Mouse (Mus musculus): ENCODE measurements around the gene Tbc1d22a. TPM values are rescaled to one million over a fixed set of nuclear protein-coding genes. Genes with fewer than 3 reads are reported as not detected.
A peak's percentile ranks its signal among the peaks of the same experiment; 100 is the strongest.

Tbc1d22a gene
- polyA plus RNA-seq, 1 experiment from 2014 or later = 13.7 TPM

DNA sequence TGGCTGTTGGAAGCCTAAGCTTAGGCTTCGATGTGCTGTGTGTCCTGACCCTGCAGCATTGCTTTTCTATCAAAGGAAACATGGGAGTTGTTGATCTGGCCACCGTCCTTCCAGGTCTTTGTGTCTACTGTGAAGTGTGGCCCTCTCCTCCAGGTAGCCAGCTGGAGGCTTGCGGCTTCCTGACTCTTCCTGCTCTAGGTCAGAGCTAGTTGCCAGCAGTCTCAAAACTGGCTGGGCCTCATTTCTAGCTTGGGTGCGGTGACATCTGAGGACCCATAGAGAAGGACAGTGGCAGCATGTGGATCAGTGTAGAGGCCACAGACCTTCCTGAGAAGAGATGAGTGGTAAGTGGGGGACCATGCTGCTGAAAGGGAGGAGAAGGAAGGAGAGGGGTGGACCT is 120.0 kb downstream of the Tbc1d22a start:
- no peaks in the 10 kb centered on the region for H3K27me3 ChIP-seq
- H3K4me3 ChIP-seq = no peak overlapping the region
- ATAC-seq (ENCODE audit: low FRiP score, low read depth) = no peak
- H3K4me1 ChIP-seq = peaks cover 19% of the 10 kb centered on the region
- no peaks in the 10 kb centered on the region for H3K9me3 ChIP-seq
- no peak overlapping the region for H3K27ac ChIP-seq (replicated peaks)
- no peak overlapping the region for H3K9ac ChIP-seq (replicated peaks)
- H3K4me2 ChIP-seq (replicated peaks) = no peak overlapping the region
- 94% methylated on average over 4 of the region's 4 CpGs for WGBS
- H3K36me3 ChIP-seq = no peaks in the 10 kb centered on the region

DNA sequence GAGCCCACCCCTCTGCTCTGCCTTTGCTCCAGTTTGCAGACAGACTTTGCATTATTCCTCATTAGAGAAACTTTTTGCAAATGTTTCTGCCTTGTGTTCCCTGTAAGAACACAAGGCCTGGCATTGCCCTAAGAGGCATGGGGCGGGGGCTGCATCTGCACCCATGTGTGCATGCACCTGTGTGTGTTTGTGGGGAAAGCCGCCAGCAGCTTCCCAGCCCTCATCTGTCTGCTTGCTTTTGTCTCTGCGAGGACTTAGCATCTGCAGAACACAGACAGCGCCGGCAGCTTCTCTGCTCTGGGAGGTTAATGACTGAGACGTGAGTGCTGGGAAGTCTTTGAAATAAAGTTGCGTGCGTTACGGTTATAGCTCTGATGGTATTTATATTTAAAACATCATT is 120.5 kb downstream of the Tbc1d22a start:
- Histone ChIP-seq H3K27me3 (no peaks in the 10 kb centered on the region), H3K4me1 (peaks cover 20% of the 10 kb centered on the region), H3K27ac (replicated peaks) (peak overlapping the region; percentile 44; the same call in 1 of the 2 replicates), H3K9ac (replicated peaks) (no peak overlapping the region), H3K4me3 (no peak overlapping the region), H3K36me3 (no peaks in the 10 kb centered on the region), H3K4me2 (replicated peaks) (no peak overlapping the region), H3K9me3 (no peaks in the 10 kb centered on the region)
- 76% methylated on average over 9 of the region's 9 CpGs for WGBS
- ATAC-seq (ENCODE audit: low FRiP score, low read depth) = no peak

DNA sequence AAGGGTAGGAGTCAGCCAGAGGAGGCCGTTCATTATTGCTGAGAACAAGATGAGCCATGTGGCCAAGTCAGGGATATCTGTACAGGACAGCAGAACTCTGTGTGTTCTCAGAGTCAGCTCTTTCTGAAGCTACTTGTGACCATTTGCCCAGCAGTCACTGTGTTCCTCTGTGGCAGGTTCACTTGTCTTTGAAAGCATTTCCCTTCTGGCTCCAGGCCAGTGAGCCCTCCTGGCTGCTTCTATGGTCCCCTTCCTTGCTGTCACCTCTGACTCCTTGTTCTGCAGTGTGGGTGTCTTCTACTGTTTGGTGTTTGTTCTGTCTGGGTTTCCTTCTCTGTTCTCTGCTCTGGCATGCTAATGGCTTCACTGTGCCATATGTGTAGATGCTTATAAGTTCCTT is 121.5 kb downstream of the Tbc1d22a start:
- H3K4me1 ChIP-seq = peaks cover 15% of the 10 kb centered on the region
- H3K4me3 ChIP-seq = no peak overlapping the region
- no peak overlapping the region for H3K4me2 ChIP-seq (replicated peaks)
- H3K9me3 ChIP-seq = no peaks in the 10 kb centered on the region
- H3K9ac ChIP-seq (replicated peaks) = no peak overlapping the region
- 89% methylated on average over 1 of the region's 1 CpGs for WGBS
- H3K27me3 ChIP-seq = no peaks in the 10 kb centered on the region
- H3K36me3 ChIP-seq = no peaks in the 10 kb centered on the region
- no peak for ATAC-seq (ENCODE audit: low FRiP score, low read depth)
- H3K27ac ChIP-seq (replicated peaks) = no peak overlapping the region; the same call in 1 of the 2 replicates

DNA sequence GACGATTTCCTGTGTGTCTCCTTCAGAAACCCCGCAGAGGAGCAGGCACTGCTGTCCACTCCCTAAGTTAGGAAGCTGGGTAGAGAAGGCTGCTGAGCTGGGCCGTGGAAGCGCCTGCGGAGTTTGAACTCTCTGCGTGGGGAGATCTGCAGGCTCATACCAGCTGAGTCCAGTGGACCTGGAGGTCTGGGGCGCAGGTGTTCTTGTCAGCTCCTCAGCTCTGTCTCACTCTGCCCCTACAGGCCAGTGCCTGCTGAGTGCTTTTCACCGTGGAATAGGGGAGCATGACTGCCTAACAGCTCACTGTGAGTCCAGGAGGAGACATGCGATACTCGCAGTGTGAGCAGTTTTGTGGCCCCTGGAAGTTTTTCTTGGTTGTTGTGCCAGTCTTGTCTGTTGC is 123.5 kb downstream of the Tbc1d22a start:
- H3K27me3 ChIP-seq = no peaks in the 10 kb centered on the region
- no peak overlapping the region for H3K4me3 ChIP-seq
- 75% methylated on average over 10 of the region's 10 CpGs for WGBS
- no peak for ATAC-seq (ENCODE audit: low FRiP score, low read depth)
- H3K9me3 ChIP-seq = no peaks in the 10 kb centered on the region
- no peak overlapping the region for H3K27ac ChIP-seq (replicated peaks)
- 0 out of 2 replicates have a peak, but pooled peaks cover 5% of the 10 kb centered on the region for H3K4me1 ChIP-seq
- no peaks in the 10 kb centered on the region for H3K36me3 ChIP-seq
- no peak overlapping the region for H3K9ac ChIP-seq (replicated peaks)
- no peak overlapping the region for H3K4me2 ChIP-seq (replicated peaks)

DNA sequence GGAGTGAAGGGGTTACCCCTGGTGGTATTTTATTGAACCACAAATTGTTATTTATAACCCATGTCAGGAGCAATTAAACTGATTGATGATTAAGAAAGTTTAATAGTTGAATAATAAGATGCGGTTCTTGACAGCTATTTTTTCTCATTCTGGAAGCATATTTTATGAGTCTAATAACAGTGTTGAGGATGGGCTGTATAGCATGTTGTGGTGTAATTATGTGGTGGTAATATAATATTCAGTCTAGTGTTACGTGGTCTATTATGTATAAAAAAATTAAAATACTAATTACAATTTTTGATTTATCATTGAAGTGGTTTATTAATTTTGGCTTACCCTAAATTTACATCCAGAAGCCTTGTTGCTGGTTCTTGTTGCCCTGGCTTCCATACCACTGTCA is 125.5 kb downstream of the Tbc1d22a start:
- Histone ChIP-seq H3K9me3 (no peaks in the 10 kb centered on the region), H3K4me2 (replicated peaks) (no peak overlapping the region), H3K9ac (replicated peaks) (no peak overlapping the region), H3K4me1 (peaks cover 19% of the 10 kb centered on the region), H3K27ac (replicated peaks) (no peak overlapping the region), H3K36me3 (no peaks in the 10 kb centered on the region), H3K4me3 (no peak overlapping the region), H3K27me3 (no peaks in the 10 kb centered on the region)
- 91% methylated on average over 2 of the region's 2 CpGs for WGBS
- no peak for ATAC-seq (ENCODE audit: low FRiP score, low read depth)

DNA sequence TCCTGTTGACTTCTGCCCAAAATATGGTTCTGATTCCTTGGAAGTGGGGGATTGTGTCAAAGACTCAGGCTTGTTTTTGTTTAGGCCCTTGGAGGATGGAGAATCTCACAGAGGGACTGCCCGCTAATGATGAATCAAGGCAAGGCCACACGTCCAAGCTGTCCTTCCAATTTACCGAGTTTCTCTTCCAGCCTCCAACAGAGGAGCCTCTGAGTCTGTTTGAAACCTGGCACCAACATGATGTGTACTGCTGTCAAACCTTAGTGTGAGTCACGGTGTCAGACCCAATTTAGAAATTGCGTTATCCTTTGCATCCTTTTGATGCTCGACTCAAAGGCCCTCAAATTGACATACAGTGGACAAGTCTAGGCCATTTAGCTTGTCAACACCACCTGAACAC is 126.5 kb downstream of the Tbc1d22a start:
- no peaks in the 10 kb centered on the region for H3K27me3 ChIP-seq
- no peak overlapping the region for H3K9ac ChIP-seq (replicated peaks)
- no peak for ATAC-seq (ENCODE audit: low FRiP score, low read depth)
- no peak overlapping the region for H3K4me3 ChIP-seq
- WGBS = 76% methylated on average over 6 of the region's 6 CpGs
- H3K9me3 ChIP-seq = no peaks in the 10 kb centered on the region
- H3K27ac ChIP-seq (replicated peaks) = no peak overlapping the region
- H3K4me2 ChIP-seq (replicated peaks) = no peak overlapping the region
- H3K36me3 ChIP-seq = no peaks in the 10 kb centered on the region
- peaks cover 30% of the 10 kb centered on the region for H3K4me1 ChIP-seq

DNA sequence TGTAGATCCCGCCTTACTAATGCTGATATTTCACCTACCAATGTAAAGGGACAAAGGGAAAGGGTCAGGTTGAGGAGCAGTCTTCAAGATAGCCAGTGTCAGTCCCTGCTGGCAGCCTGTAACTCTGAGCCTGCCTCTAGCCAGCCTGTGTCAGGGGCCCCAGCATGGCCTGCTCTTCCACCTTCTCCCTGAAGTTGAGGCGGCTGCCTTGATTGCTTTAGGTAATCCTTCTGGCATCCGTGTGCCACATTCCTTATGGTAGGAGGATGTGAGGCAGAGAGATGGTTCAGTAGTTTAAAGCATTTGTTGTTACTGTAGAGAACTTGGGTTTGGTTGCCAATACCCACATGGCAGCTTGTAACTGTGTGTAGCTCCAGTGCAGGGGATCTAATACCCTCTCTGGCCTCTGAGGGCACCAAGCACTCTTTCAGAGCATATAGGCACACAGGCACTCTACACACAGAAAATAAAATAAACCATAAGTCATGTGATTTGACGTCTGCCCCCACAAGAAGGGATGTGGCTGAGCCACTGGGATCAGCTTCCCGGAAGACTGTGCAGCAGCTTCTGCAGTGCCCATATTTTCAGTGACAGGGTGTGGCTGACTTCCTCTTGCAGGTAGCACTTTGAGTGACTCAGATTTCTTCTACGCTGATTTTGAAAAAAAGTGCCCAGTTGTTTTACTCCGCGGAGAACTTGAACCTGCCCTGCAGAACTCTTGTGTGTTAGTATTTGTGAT is 128.5 kb downstream of the Tbc1d22a start:
- no peak for ATAC-seq (ENCODE audit: low FRiP score, low read depth)
- Histone ChIP-seq H3K4me3 (no peak overlapping the region), H3K4me2 (replicated peaks) (no peak overlapping the region), H3K9ac (replicated peaks) (no peak overlapping the region), H3K36me3 (no peaks in the 10 kb centered on the region), H3K4me1 (peaks cover 42% of the 10 kb centered on the region), H3K27me3 (no peaks in the 10 kb centered on the region), H3K9me3 (no peaks in the 10 kb centered on the region), H3K27ac (replicated peaks) (no peak overlapping the region)
- WGBS = 86% methylated on average over 8 of the region's 8 CpGs

DNA sequence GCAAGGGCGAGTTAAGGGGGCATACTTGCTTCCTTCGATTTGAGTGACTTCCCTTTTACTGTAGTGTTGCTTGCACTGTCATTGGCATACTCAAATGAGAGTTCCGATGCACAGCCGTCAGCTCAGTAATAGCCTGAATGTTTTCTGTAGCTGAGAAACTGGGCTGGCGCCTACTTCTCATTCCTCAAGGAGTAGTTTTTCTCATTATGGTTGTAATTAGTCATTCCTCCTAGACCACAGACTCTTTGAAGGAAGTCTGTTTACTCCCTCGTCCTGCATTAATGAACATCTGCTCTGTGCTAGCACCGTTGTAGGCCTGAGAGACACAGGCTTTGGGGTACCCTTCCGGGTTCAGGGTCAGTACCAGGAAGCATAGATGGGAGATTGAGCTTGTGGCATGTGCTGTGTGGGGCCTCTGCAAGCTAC is 130.7 kb downstream of the Tbc1d22a start:
- H3K4me3 ChIP-seq = no peak overlapping the region
- H3K9ac ChIP-seq (replicated peaks) = no peak overlapping the region
- H3K27me3 ChIP-seq = no peaks in the 10 kb centered on the region
- peaks cover 42% of the 10 kb centered on the region for H3K4me1 ChIP-seq
- H3K36me3 ChIP-seq = no peaks in the 10 kb centered on the region
- peak overlapping the region; percentile 36; the same call in 1 of the 2 replicates for H3K27ac ChIP-seq (replicated peaks)
- H3K9me3 ChIP-seq = no peaks in the 10 kb centered on the region
- ATAC-seq (ENCODE audit: low FRiP score, low read depth) = no peak
- WGBS = 64% methylated on average over 8 of the region's 8 CpGs
- no peak overlapping the region for H3K4me2 ChIP-seq (replicated peaks)

DNA sequence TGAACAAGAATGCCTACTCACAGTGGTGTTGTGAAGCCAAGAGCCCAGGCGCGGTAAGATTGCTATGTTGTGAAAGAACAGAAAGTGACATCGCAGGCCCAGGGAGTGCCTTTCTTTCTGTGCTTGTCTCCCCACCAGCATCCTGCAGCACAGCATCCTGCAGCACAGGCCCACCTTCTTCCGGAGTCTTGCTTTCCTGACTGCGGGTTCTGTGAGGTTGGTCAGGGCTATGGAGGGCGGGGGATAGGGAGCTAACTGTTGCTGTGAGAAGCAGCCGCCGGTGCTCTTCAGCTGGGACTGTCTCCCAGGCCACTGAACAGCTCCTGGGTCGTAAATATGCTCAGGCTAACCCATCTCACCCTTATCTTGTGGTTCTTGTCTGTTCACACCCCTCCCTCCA is 131.6 kb downstream of the Tbc1d22a start:
- no peak overlapping the region for H3K4me2 ChIP-seq (replicated peaks)
- H3K4me1 ChIP-seq = peaks cover 42% of the 10 kb centered on the region
- no peak overlapping the region for H3K9ac ChIP-seq (replicated peaks)
- H3K27me3 ChIP-seq = no peaks in the 10 kb centered on the region
- H3K4me3 ChIP-seq = no peak overlapping the region
- no peak for ATAC-seq (ENCODE audit: low FRiP score, low read depth)
- WGBS = 78% methylated on average over 9 of the region's 9 CpGs
- H3K27ac ChIP-seq (replicated peaks) = no peak overlapping the region
- no peaks in the 10 kb centered on the region for H3K36me3 ChIP-seq
- no peaks in the 10 kb centered on the region for H3K9me3 ChIP-seq

DNA sequence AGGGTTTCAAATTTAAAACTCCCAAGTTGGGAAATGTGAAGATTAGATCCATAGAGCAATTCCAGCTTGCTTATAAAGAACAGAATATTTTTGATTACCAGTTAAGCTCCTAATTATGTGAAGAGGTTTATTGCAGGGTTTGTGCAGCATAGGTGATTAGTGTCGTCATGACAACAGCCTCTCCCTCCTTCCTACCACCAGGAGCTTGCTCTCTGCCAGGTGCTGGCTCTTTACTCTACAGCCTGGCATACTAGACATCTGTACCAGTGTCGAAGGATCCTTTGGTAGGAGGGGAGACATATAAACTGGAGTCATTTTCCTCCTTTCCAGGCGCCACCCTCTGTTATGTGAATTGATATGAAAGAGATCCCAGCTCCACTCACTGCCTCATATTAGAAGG is 132.3 kb downstream of the Tbc1d22a start:
- 71% methylated on average over 3 of the region's 3 CpGs for WGBS
- Histone ChIP-seq H3K36me3 (no peaks in the 10 kb centered on the region), H3K9ac (replicated peaks) (no peak overlapping the region), H3K9me3 (no peaks in the 10 kb centered on the region), H3K27me3 (no peaks in the 10 kb centered on the region), H3K4me2 (replicated peaks) (no peak overlapping the region), H3K4me3 (no peak overlapping the region), H3K4me1 (peaks cover 42% of the 10 kb centered on the region), H3K27ac (replicated peaks) (no peak overlapping the region)
- ATAC-seq (ENCODE audit: low FRiP score, low read depth) = peak; percentile 54; the same call in 1 of the 2 replicates

DNA sequence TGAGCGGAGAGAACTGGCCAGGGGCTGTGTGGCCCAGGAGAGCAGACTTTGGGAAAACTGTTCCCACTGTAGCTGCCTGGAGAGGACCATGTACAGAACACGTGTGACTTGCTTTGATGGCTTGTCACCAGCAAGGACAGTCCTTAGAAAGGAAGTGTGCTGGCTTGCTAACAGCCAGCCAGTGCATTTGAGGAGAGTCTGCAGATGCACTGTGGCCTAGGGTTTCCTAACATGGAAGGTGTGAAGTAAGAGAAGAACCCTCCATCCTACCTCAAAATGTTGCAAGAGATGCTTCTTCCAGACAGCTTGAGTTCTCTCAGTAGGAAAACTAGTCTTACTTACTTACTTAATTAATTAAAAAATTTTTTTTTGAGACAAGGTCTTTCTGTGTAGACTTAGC is 140.7 kb downstream of the Tbc1d22a start:
- no peak overlapping the region for H3K9ac ChIP-seq (replicated peaks)
- no peak for ATAC-seq (ENCODE audit: low FRiP score, low read depth)
- WGBS = 85% methylated on average over 2 of the region's 2 CpGs
- no peaks in the 10 kb centered on the region; the same call in 1 of the 2 replicates for H3K4me1 ChIP-seq
- no peak overlapping the region for H3K4me2 ChIP-seq (replicated peaks)
- 0 out of 2 replicates have a peak, but pooled peaks cover 2% of the 10 kb centered on the region for H3K36me3 ChIP-seq
- H3K27ac ChIP-seq (replicated peaks) = no peak overlapping the region
- H3K4me3 ChIP-seq = no peak overlapping the region
- H3K9me3 ChIP-seq = no peaks in the 10 kb centered on the region
- no peaks in the 10 kb centered on the region for H3K27me3 ChIP-seq

DNA sequence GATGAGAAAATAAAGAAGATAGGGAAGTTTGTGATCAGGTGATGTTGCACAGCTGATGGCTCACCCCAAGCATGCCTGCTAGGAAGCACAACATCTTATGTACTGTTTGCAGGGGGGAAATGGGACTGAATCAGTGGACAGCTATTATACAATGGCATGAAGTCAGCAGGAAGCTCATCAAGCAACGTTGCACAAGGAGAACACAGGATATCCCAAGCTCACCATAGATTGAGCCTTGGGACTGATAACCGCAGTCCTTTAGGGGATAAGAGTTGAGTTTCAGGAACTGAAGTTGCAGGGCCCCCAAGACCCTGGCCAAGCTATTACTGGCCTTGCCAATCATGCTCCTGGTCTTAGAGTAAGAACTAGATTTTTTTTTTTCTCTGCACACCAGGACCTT is 141.6 kb downstream of the Tbc1d22a start:
- no peaks in the 10 kb centered on the region for H3K9me3 ChIP-seq
- H3K27ac ChIP-seq (replicated peaks) = no peak overlapping the region
- H3K36me3 ChIP-seq = 0 out of 2 replicates have a peak, but pooled peaks cover 2% of the 10 kb centered on the region
- H3K4me2 ChIP-seq (replicated peaks) = no peak overlapping the region
- ATAC-seq (ENCODE audit: low FRiP score, low read depth) = no peak
- H3K4me3 ChIP-seq = no peak overlapping the region
- 93% methylated on average over 2 of the region's 2 CpGs for WGBS
- no peak overlapping the region for H3K9ac ChIP-seq (replicated peaks)
- no peaks in the 10 kb centered on the region for H3K27me3 ChIP-seq
- H3K4me1 ChIP-seq = no peaks in the 10 kb centered on the region

DNA sequence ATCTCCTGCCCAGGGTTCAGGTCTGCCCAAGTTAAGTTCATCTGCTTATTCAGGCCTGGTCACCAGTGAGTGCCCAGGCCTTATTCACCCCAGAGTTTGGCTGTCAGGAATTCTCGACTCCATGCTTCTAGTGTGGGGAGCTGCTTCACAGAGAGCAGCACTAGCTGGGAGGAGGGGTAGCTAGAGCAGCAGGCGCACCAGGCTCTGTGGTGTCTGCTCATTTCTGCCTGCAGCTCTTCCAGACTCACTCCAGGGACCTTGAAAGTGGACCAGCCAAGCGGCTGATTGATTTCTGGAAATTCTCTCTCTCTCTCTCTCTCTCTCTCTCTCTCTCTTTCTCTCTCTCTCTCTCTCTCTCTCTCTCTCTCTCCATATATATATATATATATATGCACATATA is 146.1 kb downstream of the Tbc1d22a start:
- Histone ChIP-seq H3K36me3 (no peaks in the 10 kb centered on the region), H3K4me2 (replicated peaks) (no peak overlapping the region), H3K9ac (replicated peaks) (no peak overlapping the region), H3K4me3 (no peak overlapping the region), H3K4me1 (peaks cover 18% of the 10 kb centered on the region), H3K27ac (replicated peaks) (no peak overlapping the region), H3K27me3 (no peaks in the 10 kb centered on the region), H3K9me3 (no peaks in the 10 kb centered on the region)
- no peak for ATAC-seq (ENCODE audit: low FRiP score, low read depth)
- 52% methylated on average over 3 of the region's 3 CpGs for WGBS
